Mouse (Mus musculus) cerebellum, adult 9-10 months (tissue): ENCODE data around the gene Cdc42bpb.
A peak's percentile ranks its signal among the peaks of the same experiment; 100 is the strongest.

ENCODE experiments used
- DNase-seq: peaks from one replicate; pipeline ENCODE4 v3.0.0; 2022

The Cdc42bpb gene

GRCm38 (mm10) chr12:111333020-111333605 is 44.4 kb downstream of the Cdc42bpb start:
- DNase-seq: peak; percentile 66

- DNase-seq: no peak
Measured at GRCm38 (mm10) chr12:111332443-111332842, 45.1 kb downstream of the Cdc42bpb start.

- DNase-seq: peak; percentile 58
Measured at GRCm38 (mm10) chr12:111331573-111331972, 45.9 kb downstream of the Cdc42bpb start.

GRCm38 (mm10) chr12:111329281-111329680 is 48.2 kb downstream of the Cdc42bpb start:
- no peak for DNase-seq

DNA sequence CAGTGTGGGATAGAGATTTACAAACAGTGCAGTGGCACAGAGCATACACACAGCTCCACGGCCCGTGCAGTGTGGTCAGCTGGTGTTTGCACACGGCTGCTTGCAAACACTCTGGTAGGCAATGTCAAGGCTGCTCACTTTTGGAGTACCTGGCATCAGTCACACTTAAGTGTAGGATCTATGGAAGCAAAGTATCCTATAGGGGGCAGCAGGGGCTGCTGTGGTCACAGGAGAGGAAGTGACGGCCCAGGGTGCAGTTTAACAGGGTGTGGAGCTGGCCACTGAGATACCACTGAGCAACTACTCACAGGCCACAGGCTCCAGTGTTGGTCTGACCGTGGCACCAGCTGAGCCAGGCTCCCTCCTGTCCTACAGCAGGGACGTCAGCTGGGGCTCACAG is 49.2 kb downstream of the Cdc42bpb start:
- DNase-seq: no peak

DNA sequence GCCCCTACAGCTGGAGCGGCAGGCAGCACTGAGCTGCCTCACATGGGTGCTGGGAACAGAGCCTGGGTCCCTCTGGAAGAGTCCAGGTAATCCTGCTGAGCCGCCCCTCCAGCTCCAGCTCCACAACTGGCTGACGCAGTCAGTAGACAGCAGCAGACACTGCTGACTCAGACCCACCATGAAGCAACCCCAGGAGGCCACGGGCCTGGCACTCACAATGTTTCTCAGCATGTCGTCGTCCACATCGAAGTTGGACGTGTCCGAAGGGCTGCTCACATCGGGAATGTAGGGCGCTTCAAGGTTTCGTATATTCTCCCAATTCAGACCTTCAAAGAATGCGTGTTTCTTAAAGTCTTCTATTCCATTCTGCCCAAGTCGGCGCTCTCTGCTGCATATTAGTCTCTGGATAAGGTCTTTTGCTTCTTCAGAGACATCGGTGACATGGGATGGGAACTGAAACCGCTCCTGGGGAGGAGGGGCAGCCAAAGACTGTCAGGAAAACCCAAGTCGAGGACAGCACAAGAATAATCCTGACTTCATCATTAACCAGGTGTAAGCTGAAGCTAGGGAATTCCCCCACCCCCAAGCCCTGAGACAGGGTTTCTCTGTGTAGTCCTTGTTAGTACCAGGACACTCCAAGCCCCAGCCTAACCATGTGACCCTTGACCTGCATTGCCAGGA is 51.6 kb downstream of the Cdc42bpb start:
- no peak for DNase-seq

- DNase-seq: no peak
Measured at GRCm38 (mm10) chr12:111324949-111325348, 52.6 kb downstream of the Cdc42bpb start.

GRCm38 (mm10) chr12:111324536-111324935 is 53.0 kb downstream of the Cdc42bpb start:
- peak; percentile 87 for DNase-seq

- no peak for DNase-seq
Measured at GRCm38 (mm10) chr12:111323423-111323822, 54.1 kb downstream of the Cdc42bpb start.

DNA sequence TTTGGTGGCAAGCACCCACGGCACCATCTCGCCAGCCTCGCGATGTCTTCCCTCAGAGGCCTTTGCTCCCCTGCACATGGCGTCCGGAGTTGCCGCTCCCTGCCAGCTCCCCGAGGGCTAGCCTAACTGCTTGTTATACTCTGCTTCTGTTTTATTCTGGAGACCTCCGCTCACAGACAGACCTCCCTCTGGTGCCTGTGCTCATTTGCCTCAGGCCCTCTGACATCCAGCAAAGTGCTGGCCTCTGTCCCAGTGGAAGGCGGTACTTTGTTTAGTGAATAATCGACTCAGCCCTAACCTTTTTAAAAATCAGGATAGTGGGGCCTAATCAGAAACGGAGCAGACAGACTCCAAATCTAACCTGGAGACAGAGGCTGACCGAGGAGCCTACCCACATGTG is 55.7 kb downstream of the Cdc42bpb start:
- DNase-seq: no peak

- no peak for DNase-seq
Measured at GRCm38 (mm10) chr12:111320549-111320948, 57.0 kb downstream of the Cdc42bpb start.

DNA sequence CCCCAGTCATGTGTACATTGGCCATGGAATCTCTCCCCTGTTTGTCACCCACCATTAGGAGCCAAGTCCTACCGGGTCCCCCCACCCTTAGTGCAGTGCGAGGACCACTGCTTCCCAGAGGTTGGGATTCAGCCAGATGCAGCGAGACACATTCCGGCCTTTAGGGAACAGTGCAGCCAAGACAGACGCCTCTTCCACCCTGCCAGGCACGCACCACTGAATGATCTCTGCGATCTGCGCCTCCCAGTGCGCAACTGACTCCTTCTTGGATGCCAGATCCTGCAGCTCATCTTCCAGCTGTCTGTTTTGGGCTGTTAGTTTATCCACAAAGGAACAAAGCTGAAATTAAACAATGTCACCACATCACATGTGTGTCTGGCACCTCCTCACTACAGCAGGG is 59.8 kb downstream of the Cdc42bpb start:
- no peak for DNase-seq

- DNase-seq: no peak
Measured at GRCm38 (mm10) chr12:111314273-111314672, 63.2 kb downstream of the Cdc42bpb start.

GRCm38 (mm10) chr12:111311775-111312174 is 65.7 kb downstream of the Cdc42bpb start:
- DNase-seq: no peak

GRCm38 (mm10) chr12:111309931-111310330 is 67.6 kb downstream of the Cdc42bpb start:
- no peak for DNase-seq

DNA sequence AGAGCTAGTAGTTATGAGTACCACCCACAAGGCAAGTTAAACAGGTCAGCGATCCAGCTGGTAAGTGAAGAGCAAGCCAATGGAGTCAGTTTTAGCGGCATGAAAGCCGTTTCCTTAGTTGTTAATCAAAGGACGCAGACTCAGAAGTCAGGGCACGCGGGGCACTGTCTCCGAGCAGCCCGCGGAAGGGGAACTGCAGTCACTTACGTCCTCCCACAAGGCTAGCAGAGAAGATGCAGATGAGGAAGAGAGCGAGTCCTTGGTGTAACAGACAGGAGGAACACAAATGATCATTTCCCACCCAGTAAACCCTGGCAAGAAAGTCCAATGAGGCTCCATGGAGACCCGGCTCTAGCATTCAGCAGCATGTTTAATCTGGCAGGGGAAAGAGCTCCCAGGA is 68.3 kb downstream of the Cdc42bpb start:
- DNase-seq: no peak

GRCm38 (mm10) chr12:111306821-111307220 is 70.7 kb downstream of the Cdc42bpb start:
- no peak for DNase-seq

- no peak for DNase-seq
Measured at GRCm38 (mm10) chr12:111303702-111304337, 73.7 kb downstream of the Cdc42bpb start.

GRCm38 (mm10) chr12:111302018-111302345 is 75.5 kb downstream of the Cdc42bpb start:
- no peak for DNase-seq

- DNase-seq: no peak
Measured at GRCm38 (mm10) chr12:111301322-111302017, 76.0 kb downstream of the Cdc42bpb start.

DNA sequence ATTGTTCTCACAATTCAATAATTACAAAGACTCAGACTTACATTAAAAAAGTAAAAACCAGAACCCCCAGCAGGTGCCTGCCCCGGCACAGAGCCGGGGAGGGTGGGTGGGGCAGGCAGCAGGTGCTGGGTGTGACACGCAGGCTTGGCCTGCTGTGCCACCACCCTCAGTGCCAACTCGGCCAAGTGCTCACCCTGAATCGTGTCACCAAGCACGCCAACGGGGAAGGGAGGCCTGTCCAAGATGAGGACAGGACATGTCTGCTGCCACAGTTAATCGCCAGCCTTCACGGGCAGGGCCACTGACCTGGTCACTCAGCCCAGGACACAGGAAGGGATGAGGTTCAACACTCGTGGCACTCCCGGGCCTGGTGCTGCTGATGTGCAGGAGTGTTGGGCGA is 84.5 kb downstream of the Cdc42bpb start:
- peak; percentile 58 for DNase-seq

- no peak for DNase-seq
Measured at GRCm38 (mm10) chr12:111284532-111284931, 93.0 kb downstream of the Cdc42bpb start.

DNA sequence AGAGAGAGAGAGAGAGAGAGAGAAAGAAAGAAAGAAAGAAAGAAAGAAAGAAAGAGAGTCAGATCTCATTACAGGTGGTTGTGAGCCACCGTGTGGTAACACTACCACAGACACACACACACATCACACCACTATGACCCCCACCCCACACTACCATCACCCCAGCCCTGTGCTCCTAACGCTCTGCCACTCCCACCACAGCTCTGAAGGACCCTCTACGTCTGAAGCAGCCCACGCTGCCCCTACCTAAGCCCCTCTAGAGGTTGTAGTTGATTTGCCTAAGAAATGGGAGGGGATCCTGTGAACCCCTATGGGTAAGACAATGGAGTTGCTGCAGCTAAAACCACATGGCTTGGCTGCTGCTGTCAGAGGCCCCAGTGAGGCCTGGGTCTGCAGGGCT is 93.9 kb downstream of the Cdc42bpb start:
- no peak for DNase-seq

- no peak for DNase-seq
Measured at GRCm38 (mm10) chr12:111276371-111276770, 101.1 kb downstream of the Cdc42bpb start.
